Mouse (Mus musculus): ENCODE data around the gene Prkce. TPM values are rescaled to one million over a fixed set of nuclear protein-coding genes. Genes with fewer than 3 reads are reported as not detected.

Gene Prkce
- polyA plus RNA-seq, 1 experiment from 2014 or later: 1.9 TPM

GRCm38 (mm10) chr17:86184552-86185209, 17.1 kb downstream of the Prkce start:
- H3K4me2 ChIP-seq: peak overlapping the region; percentile 57
- no peak overlapping the region for H3K9ac ChIP-seq
- 12% methylated on average over 9 of the region's 9 CpGs for WGBS (ENCODE audit: insufficient replicate concordance)
- H3K4me1 ChIP-seq: peaks cover 43% of the 10 kb centered on the region
- no peaks in the 10 kb centered on the region for H3K27me3 ChIP-seq (replicated peaks)
- no peaks in the 10 kb centered on the region for H3K9me3 ChIP-seq (replicated peaks)
- H3K27ac ChIP-seq: peak overlapping the region; percentile 18; the same call in 1 of the 2 replicates
- no peaks in the 10 kb centered on the region for H3K36me3 ChIP-seq
- H3K4me3 ChIP-seq: no peak overlapping the region
- ATAC-seq: no peak

GRCm38 (mm10) chr17:86185584-86185983, 18.0 kb downstream of the Prkce start:
- Histone ChIP-seq H3K9me3 (replicated peaks) (no peaks in the 10 kb centered on the region), H3K4me1 (peaks cover 43% of the 10 kb centered on the region), H3K27ac (peak overlapping the region; percentile 5), H3K9ac (0 out of 2 replicates have a peak overlapping the region, but pooled peaks have one; percentile 28), H3K27me3 (replicated peaks) (no peaks in the 10 kb centered on the region), H3K4me3 (peak overlapping the region; percentile 18), H3K36me3 (no peaks in the 10 kb centered on the region), H3K4me2 (peak overlapping the region; percentile 57)
- ATAC-seq: peak; percentile 89
- 1% methylated on average over 7 of the region's 7 CpGs for WGBS (ENCODE audit: insufficient replicate concordance)

GRCm38 (mm10) chr17:86187777-86188176, 20.2 kb downstream of the Prkce start:
- WGBS (ENCODE audit: insufficient replicate concordance): 38% methylated on average over 1 of the region's 1 CpGs
- Histone ChIP-seq H3K9ac (no peak overlapping the region), H3K27me3 (replicated peaks) (no peaks in the 10 kb centered on the region; the same call in 1 of the 2 replicates), H3K4me1 (peaks cover 43% of the 10 kb centered on the region), H3K4me2 (peak overlapping the region; percentile 40), H3K9me3 (replicated peaks) (no peaks in the 10 kb centered on the region), H3K4me3 (no peak overlapping the region), H3K27ac (peak overlapping the region; percentile 12; the same call in 1 of the 2 replicates), H3K36me3 (no peaks in the 10 kb centered on the region)
- ATAC-seq: peak; percentile 40; the same call in 1 of the 2 replicates

- no peak overlapping the region for H3K9ac ChIP-seq
- ATAC-seq: no peak
- H3K36me3 ChIP-seq: no peaks in the 10 kb centered on the region
- H3K4me2 ChIP-seq: no peak overlapping the region
- H3K4me1 ChIP-seq: peaks cover 6% of the 10 kb centered on the region; the same call in 1 of the 2 replicates
- H3K27me3 ChIP-seq (replicated peaks): no peaks in the 10 kb centered on the region; the same call in 1 of the 2 replicates
- 75% methylated on average over 6 of the region's 6 CpGs for WGBS (ENCODE audit: insufficient replicate concordance)
- H3K27ac ChIP-seq: no peak overlapping the region
- no peaks in the 10 kb centered on the region for H3K9me3 ChIP-seq (replicated peaks)
- H3K4me3 ChIP-seq: no peak overlapping the region
These were observed 26.4 kb downstream of the Prkce start for GRCm38 (mm10) chr17:86193979-86194378.

- Histone ChIP-seq H3K4me3 (no peak overlapping the region), H3K27ac (no peak overlapping the region), H3K9me3 (replicated peaks) (no peaks in the 10 kb centered on the region), H3K4me1 (peaks cover 6% of the 10 kb centered on the region; the same call in 1 of the 2 replicates), H3K9ac (no peak overlapping the region), H3K27me3 (replicated peaks) (no peaks in the 10 kb centered on the region; the same call in 1 of the 2 replicates), H3K4me2 (no peak overlapping the region), H3K36me3 (no peaks in the 10 kb centered on the region)
- 72% methylated on average over 8 of the region's 8 CpGs for WGBS (ENCODE audit: insufficient replicate concordance)
- no peak for ATAC-seq
These were observed 27.3 kb downstream of the Prkce start for GRCm38 (mm10) chr17:86194921-86195320.

- WGBS (ENCODE audit: insufficient replicate concordance): 74% methylated on average over 16 of the region's 16 CpGs
- Histone ChIP-seq H3K27me3 (replicated peaks) (no peaks in the 10 kb centered on the region), H3K4me1 (peaks cover 15% of the 10 kb centered on the region), H3K4me3 (no peak overlapping the region), H3K9me3 (replicated peaks) (no peaks in the 10 kb centered on the region), H3K27ac (no peak overlapping the region), H3K9ac (no peak overlapping the region), H3K4me2 (no peak overlapping the region), H3K36me3 (no peaks in the 10 kb centered on the region)
- ATAC-seq: no peak
These were observed 31.2 kb downstream of the Prkce start for GRCm38 (mm10) chr17:86198496-86199465.

GRCm38 (mm10) chr17:86201981-86202380, 34.4 kb downstream of the Prkce start:
- H3K27me3 ChIP-seq (replicated peaks): 0 out of 2 replicates have a peak, but pooled peaks cover 4% of the 10 kb centered on the region
- H3K4me1 ChIP-seq: peaks cover 14% of the 10 kb centered on the region

GRCm38 (mm10) chr17:86202972-86203371, 35.4 kb downstream of the Prkce start:
- H3K4me2 ChIP-seq: no peak overlapping the region
- H3K4me3 ChIP-seq: no peak overlapping the region
- H3K36me3 ChIP-seq: no peaks in the 10 kb centered on the region
- H3K4me1 ChIP-seq: peaks cover 16% of the 10 kb centered on the region
- 81% methylated on average over 6 of the region's 6 CpGs for WGBS (ENCODE audit: insufficient replicate concordance)
- H3K27ac ChIP-seq: no peak overlapping the region
- no peaks in the 10 kb centered on the region for H3K9me3 ChIP-seq (replicated peaks)
- no peak overlapping the region for H3K9ac ChIP-seq
- H3K27me3 ChIP-seq (replicated peaks): 0 out of 2 replicates have a peak, but pooled peaks cover 6% of the 10 kb centered on the region
- no peak for ATAC-seq

More at GRCm38 (mm10) chr17:86201981-86202380, 34.4 kb downstream of the Prkce start:
- no peak overlapping the region for H3K4me2 ChIP-seq
- no peak overlapping the region for H3K4me3 ChIP-seq
- 79% methylated on average over 7 of the region's 7 CpGs for WGBS (ENCODE audit: insufficient replicate concordance)
- H3K36me3 ChIP-seq: no peaks in the 10 kb centered on the region
- H3K9me3 ChIP-seq (replicated peaks): no peaks in the 10 kb centered on the region
- H3K9ac ChIP-seq: no peak overlapping the region
- no peak for ATAC-seq
- H3K27ac ChIP-seq: no peak overlapping the region

- no peak overlapping the region for H3K27ac ChIP-seq
- no peak overlapping the region for H3K4me3 ChIP-seq
- no peaks in the 10 kb centered on the region for H3K9me3 ChIP-seq (replicated peaks)
- H3K9ac ChIP-seq: no peak overlapping the region
- H3K4me1 ChIP-seq: peaks cover 24% of the 10 kb centered on the region
- H3K36me3 ChIP-seq: no peaks in the 10 kb centered on the region
- 62% methylated on average over 20 of the region's 20 CpGs for WGBS (ENCODE audit: insufficient replicate concordance)
- H3K27me3 ChIP-seq (replicated peaks): 0 out of 2 replicates have a peak, but pooled peaks cover 6% of the 10 kb centered on the region
- no peak overlapping the region for H3K4me2 ChIP-seq
- ATAC-seq: no peak
These were observed 36.2 kb downstream of the Prkce start for GRCm38 (mm10) chr17:86203531-86204450.

GRCm38 (mm10) chr17:86206289-86206688, 38.7 kb downstream of the Prkce start:
- WGBS (ENCODE audit: insufficient replicate concordance): 66% methylated on average over 8 of the region's 8 CpGs
- no peak overlapping the region for H3K27ac ChIP-seq
- peaks cover 27% of the 10 kb centered on the region for H3K4me1 ChIP-seq
- no peak for ATAC-seq
- no peak overlapping the region for H3K4me2 ChIP-seq
- peaks cover 6% of the 10 kb centered on the region; the same call in 1 of the 2 replicates for H3K27me3 ChIP-seq (replicated peaks)
- no peak overlapping the region for H3K9ac ChIP-seq
- no peaks in the 10 kb centered on the region for H3K36me3 ChIP-seq
- no peaks in the 10 kb centered on the region for H3K9me3 ChIP-seq (replicated peaks)
- no peak overlapping the region for H3K4me3 ChIP-seq

Measured in liver, embryonic 12.5 days (tissue).